Mouse (Mus musculus) brain, embryonic 14.5 days (tissue): ENCODE measurements around the gene Nek8.

Source experiments
- CTCF ChIP-seq: fragments of 200-500 bp; IDR thresholded peaks from 2 replicates; pipeline ENCODE4 v1.5.1; 2012; ENCODE audit warnings: inconsistent platforms, mild to moderate bottlenecking, moderate library complexity, borderline replicate concordance; ENCODE audit not compliant: insufficient read depth, insufficient read length; ENCODE audit errors: extremely low read depth
- POLR2A ChIP-seq: fragments of 200-500 bp; IDR thresholded peaks from 2 replicates; pipeline ENCODE4 v1.6.1; 2012; ENCODE audit warnings: mild to moderate bottlenecking, inconsistent platforms, borderline replicate concordance; ENCODE audit not compliant: poor library complexity, insufficient read depth, insufficient read length, severe bottlenecking; ENCODE audit errors: extremely low read depth

DNA sequence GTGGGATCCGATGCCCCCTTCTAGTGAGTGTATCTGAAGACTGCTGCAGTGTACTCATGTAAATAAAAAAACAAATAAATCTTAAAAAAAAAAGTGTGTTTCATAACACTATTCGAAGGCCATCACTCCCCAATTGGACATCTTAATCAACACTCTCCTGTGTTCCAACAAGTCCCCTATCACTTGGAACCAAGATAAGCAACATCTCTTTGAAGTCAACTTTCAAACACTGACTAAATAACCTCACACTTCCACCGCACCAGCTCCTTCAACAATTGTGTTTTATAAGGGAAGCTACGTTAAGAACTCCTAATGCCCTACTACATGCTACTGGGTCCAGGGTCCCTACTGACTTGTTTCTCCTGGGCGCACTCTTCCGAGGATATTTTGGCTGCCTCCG lies 6.0 kb upstream of the Nek8 start:
- TF ChIP-seq POLR2A (no peak), CTCF (no peak)
